Mouse (Mus musculus): ENCODE measurements around the gene Cdrt4.

Cdrt4 gene

GRCm38 (mm10) chr11:62940176-62940575 lies 10.8 kb upstream of the Cdrt4 start:
- DNase-seq (ENCODE audit: extremely low read depth, low read depth, low spot score) = no peak

GRCm38 (mm10) chr11:62943538-62943937 lies 7.5 kb upstream of the Cdrt4 start:
- no peak for DNase-seq (ENCODE audit: extremely low read depth, low read depth, low spot score)

- DNase-seq (ENCODE audit: extremely low read depth, low read depth, low spot score) = no peak
Measured at GRCm38 (mm10) chr11:62945514-62945913, 5.5 kb upstream of the Cdrt4 start.

- DNase-seq (ENCODE audit: extremely low read depth, low read depth, low spot score) = no peak
Measured at GRCm38 (mm10) chr11:62949548-62949947, 1.4 kb upstream of the Cdrt4 start.

GRCm38 (mm10) chr11:62954766-62955165 lies 3.8 kb downstream of the Cdrt4 start:
- DNase-seq (ENCODE audit: extremely low read depth, low read depth, low spot score) = no peak

GRCm38 (mm10) chr11:62955186-62955585 lies 4.2 kb downstream of the Cdrt4 start:
- DNase-seq (ENCODE audit: extremely low read depth, low read depth, low spot score) = no peak

- no peak for DNase-seq (ENCODE audit: extremely low read depth, low read depth, low spot score)
Measured at GRCm38 (mm10) chr11:62955776-62956175, 4.8 kb downstream of the Cdrt4 start.

- DNase-seq (ENCODE audit: extremely low read depth, low read depth, low spot score) = no peak
Measured at GRCm38 (mm10) chr11:62957626-62958180, 6.7 kb downstream of the Cdrt4 start.

- no peak for DNase-seq (ENCODE audit: extremely low read depth, low read depth, low spot score)
Measured at GRCm38 (mm10) chr11:62963292-62963691, 12.3 kb downstream of the Cdrt4 start.

GRCm38 (mm10) chr11:62966424-62966764 lies 15.4 kb downstream of the Cdrt4 start:
- DNase-seq (ENCODE audit: extremely low read depth, low read depth, low spot score) = no peak

- no peak for DNase-seq (ENCODE audit: extremely low read depth, low read depth, low spot score)
Measured at GRCm38 (mm10) chr11:62966765-62967633, 16.0 kb downstream of the Cdrt4 start.

- no peak for DNase-seq (ENCODE audit: extremely low read depth, low read depth, low spot score)
Measured at GRCm38 (mm10) chr11:62977176-62977575, 26.2 kb downstream of the Cdrt4 start.

- no peak for DNase-seq (ENCODE audit: extremely low read depth, low read depth, low spot score)
Measured at GRCm38 (mm10) chr11:62978886-62979285, 27.9 kb downstream of the Cdrt4 start.

- no peak for DNase-seq (ENCODE audit: extremely low read depth, low read depth, low spot score)
Measured at GRCm38 (mm10) chr11:62981729-62982128, 30.7 kb downstream of the Cdrt4 start.

- DNase-seq (ENCODE audit: extremely low read depth, low read depth, low spot score) = no peak
Measured at GRCm38 (mm10) chr11:62983793-62984192, 32.8 kb downstream of the Cdrt4 start.

- no peak for DNase-seq (ENCODE audit: extremely low read depth, low read depth, low spot score)
Measured at GRCm38 (mm10) chr11:62984365-62984764, 33.4 kb downstream of the Cdrt4 start.

- no peak for DNase-seq (ENCODE audit: extremely low read depth, low read depth, low spot score)
Measured at GRCm38 (mm10) chr11:62985075-62985474, 34.1 kb downstream of the Cdrt4 start.

GRCm38 (mm10) chr11:62986578-62986977 lies 35.6 kb downstream of the Cdrt4 start:
- DNase-seq (ENCODE audit: extremely low read depth, low read depth, low spot score) = peak; percentile 25

GRCm38 (mm10) chr11:62990150-62990685 lies 39.2 kb downstream of the Cdrt4 start:
- no peak for DNase-seq (ENCODE audit: extremely low read depth, low read depth, low spot score)

- DNase-seq (ENCODE audit: extremely low read depth, low read depth, low spot score) = no peak
Measured at GRCm38 (mm10) chr11:62990811-62991210, 39.8 kb downstream of the Cdrt4 start.

- DNase-seq (ENCODE audit: extremely low read depth, low read depth, low spot score) = no peak
Measured at GRCm38 (mm10) chr11:62992545-62993242, 41.7 kb downstream of the Cdrt4 start.

All from fat pad, adult 2 months (tissue).